Mouse (Mus musculus) CH12.LX (cell line): ENCODE results near the gene Ssbp3. TPM values are rescaled to one million over a fixed set of nuclear protein-coding genes. Genes with fewer than 3 reads are reported as not detected.
A peak's percentile ranks its signal among the peaks of the same experiment; 100 is the strongest.

Experiments used
- DNase-seq: peaks from one replicate; pipeline ENCODE4 v3.0.0-alpha.2; 2013; ENCODE audit errors: extremely low read depth
- H3K27ac ChIP-seq: 2 replicates; pipeline ENCODE4 v1.5.1; 2012; ENCODE audit warnings: low read depth, mild to moderate bottlenecking, control low read depth, moderate library complexity; ENCODE audit not compliant: insufficient read depth
- H3K27me3 ChIP-seq: replicated peaks from 2 replicates; pipeline ENCODE3; 2012; ENCODE audit warnings: inconsistent platforms
- H3K36me3 ChIP-seq, 2 experiments: replicated peaks in 1 of 2; 2 replicates each; pipeline versions ENCODE3 to v1.6.1; 2012; ENCODE audit warnings: inconsistent platforms in 1 of 2, low read length in 1 of 2, mild to moderate bottlenecking in 1 of 2, mixed read lengths in 1 of 2, moderate library complexity in 1 of 2; ENCODE audit not compliant: control insufficient read depth in 1 of 2, insufficient read depth in 1 of 2
- H3K4me1 ChIP-seq, 2 experiments: 2 replicates each; pipeline ENCODE4 v1.6.1; 2012; ENCODE audit warnings: inconsistent platforms in 1 of 2, moderate library complexity in 1 of 2; ENCODE audit not compliant: insufficient read depth in 2 of 2, control insufficient read depth in 1 of 2
- H3K4me2 ChIP-seq: 2 replicates; pipeline ENCODE4 v1.6.1; 2012; ENCODE audit warnings: low read depth, mild to moderate bottlenecking, control low read depth; ENCODE audit not compliant: poor library complexity, insufficient read depth, severe bottlenecking
- H3K4me3 ChIP-seq, 3 experiments: fragments of 150-350 bp in 1 of 3; sonication (generic) in 1 of 3; replicated peaks in 1 of 3; 2 replicates each; pipeline versions ENCODE3 to v1.5.1; 2011 to 2012; ENCODE audit warnings: low read depth in 2 of 3, low read length in 2 of 3, mild to moderate bottlenecking in 2 of 3, moderate library complexity in 2 of 3, control low read depth in 1 of 3, improper control_type of control experiment in 1 of 3, inconsistent platforms in 1 of 3, mixed read lengths in 1 of 3; ENCODE audit not compliant: poor library complexity in 1 of 3
- H3K79me2 ChIP-seq: replicated peaks from 2 replicates; pipeline ENCODE4 v1.6.1; 2012; ENCODE audit warnings: mild to moderate bottlenecking, moderate library complexity; ENCODE audit not compliant: control insufficient read depth, poor library complexity, insufficient read depth, severe bottlenecking; ENCODE audit errors: extremely low read depth
- H3K9ac ChIP-seq: 2 replicates; pipeline ENCODE4 v1.6.1; 2012; ENCODE audit warnings: low read depth, mild to moderate bottlenecking, control low read depth, moderate library complexity; ENCODE audit not compliant: insufficient read depth
- H3K9me3 ChIP-seq: replicated peaks from 2 replicates; pipeline ENCODE3; 2012; ENCODE audit warnings: low read length, inconsistent platforms, mixed read lengths
- BHLHE40 ChIP-seq: IDR thresholded peaks from 2 replicates; pipeline ENCODE4 v1.6.1; 2011; ENCODE audit warnings: mild to moderate bottlenecking, low read depth, low read length, improper control_type of control experiment
- CTCF ChIP-seq, 2 experiments: IDR thresholded peaks in 1 of 2; conservative IDR thresholded peaks in 1 of 2; 2 replicates each; pipeline ENCODE4 v1.5.1; 2011 to 2012; ENCODE audit warnings: low read depth in 2 of 2, low read length in 2 of 2, improper control_type of control experiment in 1 of 2, inconsistent platforms in 1 of 2, mild to moderate bottlenecking in 1 of 2, moderate library complexity in 1 of 2
- ELF1 ChIP-seq: IDR thresholded peaks from 2 replicates; pipeline ENCODE4 v1.6.1; 2014; ENCODE audit warnings: low read depth, mild to moderate bottlenecking, inconsistent platforms, low read length, improper control_type of control experiment
- EP300 ChIP-seq: IDR thresholded peaks from 2 replicates; pipeline ENCODE4 v1.6.1; 2011; ENCODE audit warnings: low read length, improper control_type of control experiment
- IRF4 ChIP-seq: IDR thresholded peaks from 2 replicates; pipeline ENCODE4 v1.6.1; 2014; ENCODE audit warnings: low read depth, mild to moderate bottlenecking, inconsistent platforms, low read length, improper control_type of control experiment
- MAFK ChIP-seq: IDR thresholded peaks from 2 replicates; pipeline ENCODE4 v1.6.1; 2011; ENCODE audit warnings: low read length, improper control_type of control experiment; ENCODE audit not compliant: insufficient replicate concordance
- MAX ChIP-seq: IDR thresholded peaks from 2 replicates; pipeline ENCODE4 v1.6.1; 2011; ENCODE audit warnings: low read length, improper control_type of control experiment
- MAZ ChIP-seq: IDR thresholded peaks from 2 replicates; pipeline ENCODE4 v1.6.1; 2012; ENCODE audit warnings: low read depth, mild to moderate bottlenecking, inconsistent platforms, low read length, improper control_type of control experiment, moderate library complexity
- NELFE ChIP-seq: IDR thresholded peaks from 2 replicates; pipeline ENCODE4 v1.6.1; 2011; ENCODE audit warnings: low read depth, low read length, improper control_type of control experiment
- NRF1 ChIP-seq: IDR thresholded peaks from 2 replicates; pipeline ENCODE4 v1.6.1; 2014; ENCODE audit warnings: low read depth, mild to moderate bottlenecking, inconsistent platforms, low read length, improper control_type of control experiment, moderate library complexity
- POLR2AphosphoS2 ChIP-seq: IDR thresholded peaks from 2 replicates; pipeline ENCODE4 v1.6.1; 2011; ENCODE audit warnings: low read depth, low read length, improper control_type of control experiment
- TBP ChIP-seq: conservative IDR thresholded peaks from 2 replicates; pipeline ENCODE4 v1.6.1; 2011; ENCODE audit warnings: low read depth, low read length, improper control_type of control experiment
- UBTF ChIP-seq: IDR thresholded peaks from 2 replicates; pipeline ENCODE4 v1.6.1; 2012; ENCODE audit warnings: low read depth, mild to moderate bottlenecking, inconsistent platforms, low read length, improper control_type of control experiment, moderate library complexity
- USF1 ChIP-seq: IDR thresholded peaks from 2 replicates; pipeline ENCODE4 v1.6.1; 2014; ENCODE audit warnings: low read depth, mild to moderate bottlenecking, inconsistent platforms, low read length, improper control_type of control experiment
- USF2 ChIP-seq: conservative IDR thresholded peaks from 2 replicates; pipeline ENCODE4 v1.6.1; 2011; ENCODE audit warnings: low read depth, low read length, improper control_type of control experiment
- ZC3H11A ChIP-seq: IDR thresholded peaks from 2 replicates; pipeline ENCODE4 v1.6.1; 2012; ENCODE audit warnings: low read depth, mild to moderate bottlenecking, inconsistent platforms, low read length, improper control_type of control experiment
- ZNF384 ChIP-seq: IDR thresholded peaks from 2 replicates; pipeline ENCODE4 v1.6.1; 2012; ENCODE audit warnings: low read depth, low read length, improper control_type of control experiment, inconsistent platforms
- dilution Hi-C: fragments of 300-500 bp; cut with MboI; formaldehyde crosslinking; loops from 2 replicates; pipeline ENCODE4 v1.14.3; 2020; ENCODE audit warnings: low sequenced_read_pairs; ENCODE audit not compliant: extremely low pct_unique_long_range_greater_than_20kb, extremely low pct_ligation_motif_present
- in situ Hi-C: fragments of 300-500 bp; cut with MboI; formaldehyde crosslinking; loops from 3 replicates; pipeline ENCODE4 v1.14.3; 2019; ENCODE audit warnings: low sequenced_read_pairs, low pct_ligation_motif_present, low pct_unique_long_range_greater_than_20kb, mixed read lengths
- polyA plus RNA-seq: library from polyadenylated mRNA; unstranded; fragments of >175 nt; gene quantifications from 2 replicates; pipeline ENCODE4 v1.2.1, GENCODE M21; 2012; ENCODE audit warnings: low read depth; ENCODE audit not compliant: insufficient read length
- total RNA-seq, 2 experiments: library from RNA; depleted of rRNA; stranded (reverse); fragments of 300-350 nt in 1 of 2; fragments of >200 nt in 1 of 2; gene quantifications; 2 replicates each; pipeline ENCODE4 v1.2.3; 2012 to 2014

The Ssbp3 gene
- total and polyA plus RNA-seq, 3 experiments, result 32.4 to 129 (median 76.5) TPM

DNA sequence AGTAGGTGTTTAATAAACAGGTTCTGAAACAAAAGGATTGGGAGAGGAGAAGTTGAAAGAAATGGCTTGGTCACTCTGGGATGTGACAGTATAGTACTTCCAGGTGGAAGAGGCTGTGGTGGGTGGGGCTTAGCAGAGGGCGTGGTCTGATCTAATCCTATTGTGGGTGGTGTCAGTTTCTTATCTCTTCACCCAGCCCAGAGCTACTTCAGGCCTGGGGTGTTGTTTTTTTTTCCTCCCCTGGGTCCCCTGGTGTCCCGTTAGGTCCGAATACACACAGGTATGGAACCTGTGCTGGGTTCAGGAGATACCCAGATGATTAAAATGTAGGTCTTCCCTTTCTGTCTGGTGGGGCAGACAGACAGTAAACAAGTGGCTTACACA lies 2.1 kb upstream of the Ssbp3 start:
- peaks cover 18% of the 10 kb centered on the region for H3K79me2 ChIP-seq
- no peak overlapping the region for H3K27ac ChIP-seq
- no peak overlapping the region for H3K4me3 ChIP-seq
- in situ Hi-C loops, result loop anchor here (5.0 kb wide), 1 partner anchor 66 kb away; no protein-coding TSS in a partner anchor
- H3K36me3 ChIP-seq, result peaks cover 0 to 6% of the 10 kb centered on the region in 2 experiments
- H3K4me2 ChIP-seq, result no peak overlapping the region
- H3K9ac ChIP-seq, result no peak overlapping the region
- H3K9me3 ChIP-seq, result no peaks in the 10 kb centered on the region
- DNase-seq, result peak; percentile 53
- peaks cover 19 to 50% of the 10 kb centered on the region in 2 experiments for H3K4me1 ChIP-seq
- dilution Hi-C loops, result no loop called here
- TF ChIP-seq ELF1 (0 out of 2 replicates have a peak, but pooled peaks have one; percentile 14), UBTF (no peak), NELFE (no peak)
- H3K27me3 ChIP-seq, result no peaks in the 10 kb centered on the region

DNA sequence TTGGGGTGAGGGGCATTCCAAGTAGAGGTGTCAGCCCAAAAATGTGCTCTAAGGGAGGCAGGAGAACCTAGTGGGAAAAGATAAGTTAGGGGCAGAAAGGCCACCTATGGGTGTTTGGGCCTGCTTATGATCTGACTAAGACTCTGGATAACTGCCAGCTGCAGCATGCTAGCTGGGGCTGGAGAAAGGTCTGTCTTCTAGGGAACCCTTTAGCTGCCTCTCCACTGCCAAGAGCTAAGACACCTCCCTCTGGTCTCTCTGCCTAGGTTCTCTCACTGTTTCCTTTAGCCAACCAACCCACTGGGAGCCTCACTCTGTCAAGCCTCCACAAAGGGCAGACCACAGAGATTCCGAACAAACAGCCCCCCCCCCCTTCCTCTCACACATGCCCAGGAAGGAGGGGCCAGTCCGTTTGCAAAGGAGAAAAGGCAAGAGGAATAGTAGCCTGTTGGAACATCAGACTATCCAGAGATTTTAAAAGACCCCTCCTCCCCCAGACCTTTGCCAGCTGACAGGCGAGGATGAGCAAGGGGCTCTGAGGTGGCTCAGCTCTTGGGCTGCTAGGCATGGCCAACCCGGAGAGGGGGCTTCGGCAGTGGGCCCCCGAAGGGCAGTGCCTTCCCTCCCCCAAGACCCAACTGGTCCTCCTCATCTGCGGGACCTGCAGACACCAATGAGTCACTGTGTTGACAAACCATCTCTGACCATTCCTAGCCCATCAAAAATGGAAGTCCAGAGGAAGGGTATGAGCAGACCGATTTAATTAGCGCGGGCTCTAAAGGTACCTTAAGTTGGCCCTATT lies 1.4 kb upstream of the Ssbp3 start:
- Histone ChIP-seq H3K4me3 (no peak overlapping the region), H3K27me3 (no peaks in the 10 kb centered on the region), H3K4me2 (peak overlapping the region; percentile 86), H3K9ac (0 out of 2 replicates have a peak overlapping the region, but pooled peaks have one; percentile 53), H3K79me2 (peaks cover 19% of the 10 kb centered on the region), H3K9me3 (no peaks in the 10 kb centered on the region), H3K27ac (peak overlapping the region; percentile 13; the same call in 1 of the 2 replicates), H3K36me3 (peaks cover 2 to 13% of the 10 kb centered on the region in 2 experiments), H3K4me1 (peaks cover 23 to 58% of the 10 kb centered on the region in 2 experiments)
- in situ Hi-C loops (loop anchor here (5.0 kb wide), 1 partner anchor 67 kb away; no protein-coding TSS in a partner anchor), dilution Hi-C loops (no loop called here)
- DNase-seq, result no peak
- no peak for TF ChIP-seq TBP
- no peak for TF ChIP-seq USF1
- TF ChIP-seq MAFK, result no peak
- TF ChIP-seq ELF1, result no peak
- no peak for TF ChIP-seq UBTF
- TF ChIP-seq IRF4, result no peak
- TF ChIP-seq USF2, result no peak
- no peak for TF ChIP-seq BHLHE40
- TF ChIP-seq MAX, result no peak
- no peak for TF ChIP-seq CTCF (conservative IDR thresholded peaks at IDR 0.05 in 1 of 2, IDR thresholded peaks at IDR 0.05 in 1 of 2; ENCODE audit: low read depth in 2 of 2, low read length in 2 of 2)
- no peak for TF ChIP-seq ZC3H11A
- no peak for TF ChIP-seq ZNF384
- no peak for TF ChIP-seq POLR2AphosphoS2
- TF ChIP-seq NRF1, result no peak
- TF ChIP-seq EP300, result no peak
- no peak for TF ChIP-seq MAZ
